Mouse (Mus musculus) lung, adult 2 months (tissue): ENCODE data around the gene Lgi4.

Source experiments
- CTCF ChIP-seq: fragments of 200-500 bp; IDR thresholded peaks from 2 replicates; pipeline ENCODE4 v1.5.1; 2011; ENCODE audit warnings: mild to moderate bottlenecking, low read length, control low read depth; ENCODE audit not compliant: insufficient read depth
- POLR2A ChIP-seq: fragments of 200-500 bp; IDR thresholded peaks from 2 replicates; pipeline ENCODE4 v1.6.1; 2011; ENCODE audit warnings: low read depth, mild to moderate bottlenecking, control low read depth, low read length, borderline replicate concordance; ENCODE audit errors: extremely low read depth

DNA sequence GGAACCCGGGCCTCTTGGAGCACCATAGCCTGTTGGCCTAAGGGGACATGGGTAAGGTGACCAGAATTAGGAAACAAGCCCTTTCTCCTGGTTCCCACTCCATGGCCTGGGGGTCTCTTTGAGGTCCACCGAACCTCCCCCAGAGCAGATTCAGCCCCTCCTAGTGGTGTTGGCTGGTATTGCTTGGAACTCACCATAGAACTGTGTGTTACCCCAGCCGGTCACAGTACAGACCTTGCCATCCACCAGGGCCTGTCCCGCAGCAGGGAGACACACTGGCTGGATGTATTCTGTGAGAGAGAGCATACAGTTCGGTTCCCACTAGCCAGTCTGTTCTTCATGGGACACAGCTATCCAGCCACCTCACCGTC is 40.5 kb downstream of the Lgi4 start:
- no peak for TF ChIP-seq CTCF
- TF ChIP-seq POLR2A: no peak
